Mouse (Mus musculus) midbrain, embryonic 14.5 days (tissue): Measurements from ENCODE around the gene Plpp7. TPM values are rescaled to one million over a fixed set of nuclear protein-coding genes. Genes with fewer than 3 reads are reported as not detected.

Experiments used
- ATAC-seq: fragments of 200-750 bp; cut with Nextera tagmentation; 2 replicates; pipeline ENCODE4 v1.8.0; 2017; ENCODE audit warnings: moderate number of reproducible peaks, moderate library complexity; ENCODE audit not compliant: low FRiP score, low TSS enrichment
- DNase-seq: peaks from one replicate; pipeline ENCODE4 v3.0.0-alpha.2; 2015
- H3K27ac ChIP-seq: fragments of 300-500 bp; sonication (generic); replicated peaks from 2 replicates; pipeline ENCODE4 v1.5.1; 2014; ENCODE audit warnings: mild to moderate bottlenecking, low read depth, low read length, moderate library complexity
- H3K27me3 ChIP-seq: fragments of 300-500 bp; sonication (generic); 2 replicates; pipeline ENCODE4 v1.6.1; 2014; ENCODE audit warnings: low read length, control low read depth, mixed read lengths; ENCODE audit not compliant: control insufficient read depth, insufficient read depth
- H3K36me3 ChIP-seq: fragments of 300-500 bp; sonication (generic); 2 replicates; pipeline ENCODE4 v1.6.1; 2014; ENCODE audit warnings: low read length, control low read depth; ENCODE audit not compliant: control insufficient read depth, insufficient read depth
- H3K4me1 ChIP-seq: fragments of 300-500 bp; sonication (generic); 2 replicates; pipeline ENCODE4 v1.6.1; 2014; ENCODE audit warnings: mild to moderate bottlenecking, antibody characterized with exemption, low read length, control low read depth; ENCODE audit not compliant: control insufficient read depth, insufficient read depth
- H3K4me2 ChIP-seq: fragments of 300-500 bp; sonication (generic); 2 replicates; pipeline ENCODE4 v1.6.1; 2014; ENCODE audit warnings: mild to moderate bottlenecking, low read length, moderate library complexity
- H3K4me3 ChIP-seq: fragments of 300-500 bp; sonication (generic); replicated peaks from 2 replicates; pipeline ENCODE4 v1.5.1; 2014; ENCODE audit warnings: low read depth, low read length
- H3K9ac ChIP-seq: fragments of 300-500 bp; sonication (generic); replicated peaks from 2 replicates; pipeline ENCODE4 v1.6.1; 2014; ENCODE audit warnings: mild to moderate bottlenecking, low read length, moderate library complexity
- H3K9me3 ChIP-seq: fragments of 300-500 bp; sonication (generic); 2 replicates; pipeline ENCODE4 v1.6.1; 2016; ENCODE audit warnings: low read length, control low read depth, mixed read lengths; ENCODE audit not compliant: control insufficient read depth
- WGBS: fragments of 180-500 bp; shearing (Covaris S2); extraction: QIAGEN DNeasy Blood & Tissue Kit; methylation state at CpG from one replicate; pipeline ENCODE4 v1.1.7; 2014; 5-methylcytosine and 5-hydroxymethylcytosine counted together
- polyA plus RNA-seq: library from polyadenylated mRNA; unstranded; fragments of >200 nt; fragmentation: Nextera tagmentation; extraction: Ambion mirVana; gene quantifications from 2 replicates; pipeline ENCODE4 v1.2.1, GENCODE M21; 2014

Gene Plpp7
- polyA plus RNA-seq, 1 experiment from 2014 or later: 21.6 TPM

DNA sequence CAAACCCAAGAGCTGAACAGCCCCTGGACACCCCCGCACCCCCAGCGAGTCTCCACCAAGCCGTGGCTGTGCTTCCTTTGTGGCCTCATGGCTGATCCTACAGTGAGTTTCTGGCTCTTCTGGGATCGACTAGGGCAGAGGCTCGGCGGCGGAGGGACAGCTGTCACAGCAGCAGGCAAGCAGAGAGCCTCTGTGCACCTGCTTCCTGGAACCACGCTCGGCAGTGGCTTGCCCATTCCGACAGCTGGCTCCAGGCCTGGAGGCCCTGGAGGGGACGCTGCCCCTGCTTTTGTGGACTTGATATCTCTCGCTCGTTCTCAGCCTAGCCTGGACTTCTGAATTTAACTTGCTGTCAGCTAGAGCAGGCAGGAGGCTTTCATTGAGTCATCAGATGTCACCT is 30.4 kb upstream of the Plpp7 start:
- no peaks in the 10 kb centered on the region for H3K27me3 ChIP-seq
- WGBS: 50% methylated on average over 13 of the region's 13 CpGs
- no peak for ATAC-seq
- H3K36me3 ChIP-seq: no peaks in the 10 kb centered on the region
- H3K27ac ChIP-seq: no peak overlapping the region
- no peak overlapping the region for H3K4me3 ChIP-seq
- no peak overlapping the region for H3K9ac ChIP-seq
- no peaks in the 10 kb centered on the region for H3K9me3 ChIP-seq
- DNase-seq: peak; percentile 27
- H3K4me1 ChIP-seq: no peaks in the 10 kb centered on the region
- H3K4me2 ChIP-seq: no peak overlapping the region

DNA sequence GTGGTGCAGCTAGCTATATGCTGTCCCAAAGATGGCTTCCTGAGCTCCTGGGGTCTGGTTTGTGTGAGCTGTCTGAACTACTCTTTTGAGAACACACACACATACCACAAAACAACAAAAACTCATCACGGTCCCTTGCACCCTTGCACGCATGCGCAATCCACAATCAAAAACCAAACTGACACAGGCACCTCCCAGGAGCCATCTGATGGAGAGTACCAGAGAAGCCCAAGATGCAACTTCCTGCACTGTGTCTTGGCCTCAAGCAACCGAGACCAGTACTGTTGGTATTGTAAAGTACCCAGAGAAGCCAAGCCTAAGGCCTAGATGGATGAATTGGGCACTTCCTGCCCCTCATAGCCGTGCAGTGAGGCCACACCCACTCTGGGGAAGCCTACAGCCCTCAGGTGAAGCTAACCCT is 29.9 kb upstream of the Plpp7 start:
- WGBS: 90% methylated on average over 5 of the region's 5 CpGs
- DNase-seq (no peak), ATAC-seq (no peak)
- Histone ChIP-seq H3K9ac (no peak overlapping the region), H3K36me3 (no peaks in the 10 kb centered on the region), H3K4me3 (no peak overlapping the region), H3K4me1 (no peaks in the 10 kb centered on the region), H3K4me2 (no peak overlapping the region), H3K27ac (no peak overlapping the region), H3K27me3 (no peaks in the 10 kb centered on the region), H3K9me3 (no peaks in the 10 kb centered on the region)

DNA sequence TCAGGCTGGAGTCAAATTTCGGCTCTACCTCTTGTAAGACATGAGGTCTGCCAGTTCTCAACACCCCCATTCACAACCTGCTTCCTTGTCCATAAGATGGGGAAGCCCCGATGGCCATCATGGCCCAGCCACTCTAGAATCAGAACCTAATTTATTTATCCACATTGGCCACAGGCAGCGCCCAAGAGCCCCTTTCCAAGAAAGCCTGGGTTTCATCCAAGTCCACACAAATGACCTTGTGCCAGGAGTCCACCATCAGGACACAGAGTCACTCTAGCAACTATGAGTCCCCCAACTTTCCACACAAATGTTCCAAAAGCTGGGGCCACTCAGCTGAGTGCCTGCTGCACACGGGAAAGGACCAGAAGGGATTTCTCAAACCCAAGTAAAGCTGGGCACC is 29.3 kb upstream of the Plpp7 start:
- ATAC-seq (no peak), DNase-seq (no peak)
- Histone ChIP-seq H3K36me3 (no peaks in the 10 kb centered on the region), H3K4me3 (no peak overlapping the region), H3K9me3 (no peaks in the 10 kb centered on the region), H3K4me2 (no peak overlapping the region), H3K27me3 (no peaks in the 10 kb centered on the region), H3K9ac (no peak overlapping the region), H3K27ac (no peak overlapping the region), H3K4me1 (no peaks in the 10 kb centered on the region)
- WGBS: 82% methylated on average over 4 of the region's 4 CpGs

DNA sequence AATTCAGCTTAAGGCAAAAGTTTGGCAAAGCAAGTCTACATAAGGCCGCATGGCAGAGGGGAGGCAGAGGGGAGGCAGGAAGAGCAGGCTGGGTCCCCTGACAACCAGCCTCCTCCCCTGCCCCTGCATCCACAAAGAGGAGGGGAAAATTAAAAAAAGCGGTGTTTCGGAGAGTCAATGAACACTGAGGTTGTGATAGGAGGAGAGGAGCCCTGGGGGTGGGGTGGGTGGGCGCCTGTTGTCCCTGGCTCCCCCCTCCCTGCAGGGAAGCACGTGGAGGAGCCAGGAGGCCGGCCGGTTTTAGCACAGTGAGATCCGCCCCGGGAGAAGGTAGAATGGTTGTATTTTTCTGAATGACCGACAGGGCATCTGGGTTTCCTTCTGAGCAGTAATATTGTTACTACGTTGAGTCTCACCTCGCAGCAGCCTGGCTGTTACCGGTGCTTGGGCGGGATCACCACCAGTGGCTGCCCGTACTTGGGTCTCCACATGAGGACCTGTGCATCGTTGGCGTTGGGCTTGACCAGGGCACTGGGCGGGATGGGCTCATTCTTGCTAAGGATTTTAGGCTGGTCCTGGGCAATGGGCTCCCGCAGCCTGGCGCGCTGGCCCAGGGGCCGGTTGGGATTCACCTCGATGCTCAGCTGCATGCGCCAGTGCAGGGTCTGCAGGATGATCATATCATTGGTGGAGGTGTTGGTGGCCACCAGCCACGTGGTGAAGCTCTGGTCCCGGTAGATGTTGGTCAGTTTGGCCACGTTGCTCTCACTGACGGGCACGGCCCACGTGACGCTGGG is 26.3 kb upstream of the Plpp7 start:
- H3K4me1 ChIP-seq: no peaks in the 10 kb centered on the region
- H3K9me3 ChIP-seq: no peaks in the 10 kb centered on the region
- H3K36me3 ChIP-seq: no peaks in the 10 kb centered on the region
- no peak overlapping the region for H3K4me2 ChIP-seq
- H3K9ac ChIP-seq: no peak overlapping the region
- no peak overlapping the region for H3K27ac ChIP-seq
- no peak overlapping the region for H3K4me3 ChIP-seq
- H3K27me3 ChIP-seq: no peaks in the 10 kb centered on the region
- DNase-seq: no peak
- ATAC-seq: no peak
- 57% methylated on average over 31 of the region's 31 CpGs for WGBS

DNA sequence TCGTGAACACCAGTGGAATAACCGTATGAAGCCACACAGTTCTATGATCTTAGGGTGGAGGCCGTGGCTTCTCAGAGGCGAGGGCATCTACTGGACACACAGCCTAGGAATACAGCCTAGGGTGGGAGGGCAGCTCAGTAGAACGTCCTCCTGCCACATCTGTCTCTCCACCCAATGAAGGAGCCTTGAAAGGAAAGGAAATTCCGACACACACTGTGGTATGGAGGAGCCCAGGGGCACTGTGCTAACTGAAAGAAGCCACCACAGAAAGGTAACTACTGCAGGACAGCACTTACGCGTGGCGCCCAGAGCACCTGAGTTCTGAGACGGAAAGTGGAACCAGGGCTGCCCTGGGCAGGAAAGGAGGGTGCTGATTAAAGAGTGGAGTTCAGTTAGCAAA is 24.6 kb upstream of the Plpp7 start:
- Histone ChIP-seq H3K4me1 (no peaks in the 10 kb centered on the region), H3K9ac (no peak overlapping the region), H3K9me3 (no peaks in the 10 kb centered on the region), H3K36me3 (no peaks in the 10 kb centered on the region), H3K4me2 (no peak overlapping the region), H3K27me3 (no peaks in the 10 kb centered on the region), H3K27ac (no peak overlapping the region), H3K4me3 (no peak overlapping the region)
- no peak for ATAC-seq
- WGBS: 91% methylated on average over 10 of the region's 10 CpGs
- no peak for DNase-seq

DNA sequence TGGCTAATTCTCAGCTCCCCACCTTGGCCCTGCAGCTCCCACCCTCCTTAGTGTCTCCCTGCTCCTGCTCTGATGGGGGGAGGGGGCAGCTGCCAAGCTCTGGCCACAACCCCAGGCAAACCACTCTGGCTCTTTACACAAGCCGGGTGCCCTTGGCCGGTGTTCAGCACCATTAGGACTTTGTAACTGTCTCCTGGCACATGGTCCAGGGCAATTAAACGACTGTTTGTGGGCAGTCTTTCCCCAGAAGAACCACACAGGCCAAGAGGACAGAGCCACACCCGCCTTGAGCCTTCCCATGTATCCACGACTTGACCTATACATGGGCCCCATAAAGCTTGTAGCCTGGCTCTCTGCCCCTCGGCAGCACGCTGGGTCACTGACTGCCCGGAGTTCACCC is 20.9 kb upstream of the Plpp7 start:
- Histone ChIP-seq H3K27me3 (no peaks in the 10 kb centered on the region), H3K4me1 (no peaks in the 10 kb centered on the region), H3K27ac (no peak overlapping the region), H3K9me3 (no peaks in the 10 kb centered on the region), H3K9ac (no peak overlapping the region), H3K4me2 (no peak overlapping the region), H3K4me3 (no peak overlapping the region), H3K36me3 (no peaks in the 10 kb centered on the region)
- 70% methylated on average over 8 of the region's 8 CpGs for WGBS
- no peak for DNase-seq
- ATAC-seq: no peak

DNA sequence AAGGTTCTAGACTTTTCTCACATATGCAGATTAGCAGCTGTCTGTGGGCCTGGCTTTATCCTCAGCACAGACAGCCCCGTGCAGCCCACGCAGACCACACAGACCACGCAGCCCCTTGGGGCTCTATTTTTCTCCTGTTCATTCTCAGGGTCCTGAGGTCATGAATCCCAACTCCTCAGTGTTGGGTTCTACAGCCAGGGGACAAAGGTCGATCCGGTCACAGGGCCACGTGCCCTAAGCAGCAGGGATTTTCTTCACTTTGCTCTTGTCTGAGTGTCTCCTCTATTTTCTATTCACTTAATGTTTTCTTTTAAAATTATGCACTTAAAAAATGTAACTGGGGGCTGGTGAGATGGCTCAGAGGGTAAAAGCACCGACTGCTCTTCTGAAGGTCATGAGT is 20.0 kb upstream of the Plpp7 start:
- ATAC-seq (no peak), DNase-seq (no peak)
- H3K9me3 ChIP-seq: no peaks in the 10 kb centered on the region
- H3K36me3 ChIP-seq: no peaks in the 10 kb centered on the region
- 59% methylated on average over 7 of the region's 7 CpGs for WGBS
- no peaks in the 10 kb centered on the region for H3K4me1 ChIP-seq
- H3K27ac ChIP-seq: no peak overlapping the region
- no peak overlapping the region for H3K9ac ChIP-seq
- H3K4me3 ChIP-seq: no peak overlapping the region
- no peak overlapping the region for H3K4me2 ChIP-seq
- H3K27me3 ChIP-seq: no peaks in the 10 kb centered on the region

DNA sequence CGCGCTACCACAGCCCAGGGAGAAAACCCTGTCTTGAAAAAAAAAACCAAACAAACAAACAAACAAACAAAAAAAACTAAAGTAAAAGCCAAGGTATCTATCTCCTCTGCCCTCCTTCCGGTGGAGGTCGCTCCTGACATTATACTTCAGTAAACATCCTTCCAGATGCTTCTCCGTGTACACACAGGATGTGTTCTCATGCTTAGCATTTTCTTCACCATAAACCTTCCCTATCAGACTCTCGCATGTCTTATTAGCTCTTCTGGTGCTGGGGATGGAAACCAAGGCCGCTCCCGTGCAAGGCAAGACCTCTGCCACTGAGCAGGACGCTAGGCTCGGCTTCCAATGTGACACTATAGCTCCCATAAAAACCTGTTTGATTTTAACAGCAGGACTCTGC is 17.6 kb upstream of the Plpp7 start:
- no peaks in the 10 kb centered on the region for H3K4me1 ChIP-seq
- 82% methylated on average over 10 of the region's 10 CpGs for WGBS
- H3K27me3 ChIP-seq: peaks cover 12% of the 10 kb centered on the region
- no peak overlapping the region for H3K4me3 ChIP-seq
- no peaks in the 10 kb centered on the region for H3K36me3 ChIP-seq
- ATAC-seq (no peak), DNase-seq (no peak)
- no peak overlapping the region for H3K4me2 ChIP-seq
- no peak overlapping the region for H3K9ac ChIP-seq
- H3K27ac ChIP-seq: no peak overlapping the region
- H3K9me3 ChIP-seq: no peaks in the 10 kb centered on the region

DNA sequence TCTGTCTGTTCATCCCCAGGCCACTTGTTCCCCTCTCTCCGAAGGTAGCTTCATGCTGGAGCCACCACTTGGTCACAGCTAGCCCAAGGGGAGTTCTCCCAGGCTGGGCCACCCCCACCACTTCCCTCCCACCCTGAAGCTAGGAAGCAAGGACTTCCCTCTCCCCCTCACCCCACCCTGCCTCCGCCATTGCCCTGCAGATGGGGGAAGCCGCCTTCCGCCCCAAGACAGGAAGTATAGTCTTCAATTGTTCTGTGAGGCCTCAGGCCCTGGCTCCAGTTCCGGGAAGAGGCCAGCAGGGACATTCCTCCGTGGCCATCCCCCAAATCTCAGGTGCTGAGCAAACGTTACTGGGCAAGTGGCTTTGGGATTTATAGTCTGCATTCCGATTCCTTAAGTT is 16.8 kb upstream of the Plpp7 start:
- ATAC-seq (no peak), DNase-seq (no peak)
- Histone ChIP-seq H3K36me3 (no peaks in the 10 kb centered on the region), H3K9me3 (no peaks in the 10 kb centered on the region), H3K4me3 (no peak overlapping the region), H3K9ac (no peak overlapping the region), H3K27me3 (peaks cover 20% of the 10 kb centered on the region), H3K27ac (no peak overlapping the region), H3K4me2 (no peak overlapping the region), H3K4me1 (peaks cover 7% of the 10 kb centered on the region)
- 55% methylated on average over 8 of the region's 8 CpGs for WGBS
